Mouse (Mus musculus) G1E (cell line): ENCODE measurements around the gene Galnt5. TPM values are rescaled to one million over a fixed set of nuclear protein-coding genes. Genes with fewer than 3 reads are reported as not detected.

Experiments used
- ATAC-seq: 2 replicates; pipeline ENCODE4 v1.8.0; 2016; ENCODE audit warnings: mild to moderate bottlenecking; ENCODE audit not compliant: insufficient number of reproducible peaks, poor library complexity, low FRiP score, severe bottlenecking; ENCODE audit errors: extremely low read depth
- DNase-seq: peaks from one replicate; pipeline ENCODE4 v3.0.0; 2012; ENCODE audit warnings: low spot score
- H3K27me3 ChIP-seq: 2 replicates; pipeline ENCODE4 v1.6.1; 2012; ENCODE audit warnings: mild to moderate bottlenecking, low read length, inconsistent platforms; ENCODE audit not compliant: insufficient read depth
- H3K36me3 ChIP-seq: replicated peaks from 2 replicates; pipeline ENCODE3; 2012; ENCODE audit warnings: mild to moderate bottlenecking, inconsistent platforms
- H3K4me1 ChIP-seq: 2 replicates; pipeline ENCODE4 v1.6.1; 2012; ENCODE audit warnings: low read depth, low read length, inconsistent platforms, mixed read lengths; ENCODE audit not compliant: insufficient read depth
- H3K4me3 ChIP-seq: 2 replicates; pipeline ENCODE4 v1.5.1; 2012; ENCODE audit warnings: low read depth, mild to moderate bottlenecking, inconsistent platforms, low read length, moderate library complexity, mixed read lengths
- H3K9me3 ChIP-seq: replicated peaks from 2 replicates; pipeline ENCODE4 v1.6.1; 2012; ENCODE audit warnings: inconsistent platforms
- CTCF ChIP-seq: IDR thresholded peaks from 2 replicates; pipeline ENCODE4 v1.5.1; 2012; ENCODE audit warnings: low read depth, low read length, inconsistent platforms, mixed read lengths
- GATA1 ChIP-seq: IDR thresholded peaks from 2 replicates; pipeline ENCODE4 v1.6.1; 2012; ENCODE audit warnings: borderline replicate concordance, low read length, inconsistent platforms, mixed read lengths
- GATA2 ChIP-seq: IDR thresholded peaks from 2 replicates; pipeline ENCODE4 v1.6.1; 2012; ENCODE audit warnings: low read depth, low read length, inconsistent platforms, borderline replicate concordance
- POLR2AphosphoS5 ChIP-seq: IDR thresholded peaks from 2 replicates; pipeline ENCODE4 v1.6.1; 2012; ENCODE audit warnings: low read depth, low read length, inconsistent platforms; ENCODE audit not compliant: insufficient replicate concordance
- TAL1 ChIP-seq: conservative IDR thresholded peaks from 2 replicates; pipeline ENCODE4 v1.6.1; 2012; ENCODE audit warnings: low read depth, low read length, inconsistent platforms, mixed read lengths
- polyA plus RNA-seq: library from polyadenylated mRNA; stranded (reverse); fragments of >175 nt; gene quantifications from 2 replicates; pipeline ENCODE4 v1.2.3, GENCODE M21; 2012
- total RNA-seq, 2 experiments: library from RNA; stranded (forward) in 1 of 2; stranded (reverse) in 1 of 2; fragments of 200-1000 nt in 1 of 2; fragments of >200 nt in 1 of 2; fragmentation: Nextera tagmentation in 1 of 2; gene quantifications; 2 replicates each; pipeline ENCODE4 v1.2.3; 2014 to 2017

Gene Galnt5
- total RNA-seq (2014; fragmentation: Nextera tagmentation) (not detected in 2 replicates), total RNA-seq (2017) (not detected in 2 replicates), polyA plus RNA-seq (not detected in 2 replicates)

- TF ChIP-seq POLR2AphosphoS5 (no peak), CTCF (no peak), GATA2 (no peak), TAL1 (no peak), GATA1 (no peak)
- no peak for ATAC-seq
- H3K4me3 ChIP-seq, result no peak within 1 kb of the TSS
Measured at GRCm38 (mm10) chr2:57997752-57998430, at the start of gene Galnt5. Gene Galnt5 (plus strand): TSS chr2:57997884.

GRCm38 (mm10) chr2:57951620-57952019, 46.1 kb upstream of the Galnt5 start:
- ATAC-seq, result no peak
- Histone ChIP-seq H3K4me1 (no peaks in the 10 kb centered on the region), H3K4me3 (no peak overlapping the region), H3K9me3 (0 out of 2 replicates have a peak, but pooled peaks cover 2% of the 10 kb centered on the region), H3K27me3 (no peaks in the 10 kb centered on the region), H3K36me3 (no peaks in the 10 kb centered on the region)
- DNase-seq, result no peak
- TF ChIP-seq GATA2 (no peak), POLR2AphosphoS5 (no peak), TAL1 (no peak)

More at GRCm38 (mm10) chr2:57997752-57998430, at the start of gene Galnt5:
- no peaks in the 10 kb centered on the region for H3K36me3 ChIP-seq
- H3K27me3 ChIP-seq, result no peaks in the 10 kb centered on the region
- DNase-seq, result no peak
- no peaks in the 10 kb centered on the region for H3K4me1 ChIP-seq
- peaks cover 12% of the 10 kb centered on the region for H3K9me3 ChIP-seq

GRCm38 (mm10) chr2:57960786-57961185, 36.9 kb upstream of the Galnt5 start:
- no peaks in the 10 kb centered on the region for H3K36me3 ChIP-seq
- ATAC-seq (no peak), DNase-seq (no peak)
- no peak overlapping the region for H3K4me3 ChIP-seq
- no peak for TF ChIP-seq GATA2
- 0 out of 2 replicates have a peak, but pooled peaks cover 2% of the 10 kb centered on the region for H3K9me3 ChIP-seq
- no peaks in the 10 kb centered on the region for H3K4me1 ChIP-seq
- H3K27me3 ChIP-seq, result no peaks in the 10 kb centered on the region

GRCm38 (mm10) chr2:57982248-57982647, 15.4 kb upstream of the Galnt5 start:
- TF ChIP-seq GATA1 (no peak), CTCF (no peak), TAL1 (no peak), POLR2AphosphoS5 (no peak), GATA2 (no peak)
- DNase-seq (no peak), ATAC-seq (no peak)
- H3K27me3 ChIP-seq, result no peaks in the 10 kb centered on the region
- H3K36me3 ChIP-seq, result no peaks in the 10 kb centered on the region
- no peaks in the 10 kb centered on the region for H3K4me1 ChIP-seq
- H3K4me3 ChIP-seq, result no peak overlapping the region
- no peaks in the 10 kb centered on the region for H3K9me3 ChIP-seq

- no peaks in the 10 kb centered on the region; the same call in 1 of the 2 replicates for H3K9me3 ChIP-seq
- no peak overlapping the region for H3K4me3 ChIP-seq
- H3K27me3 ChIP-seq, result no peaks in the 10 kb centered on the region
- H3K4me1 ChIP-seq, result no peaks in the 10 kb centered on the region
- ATAC-seq (no peak), DNase-seq (no peak)
- no peak for TF ChIP-seq POLR2AphosphoS5
- no peaks in the 10 kb centered on the region for H3K36me3 ChIP-seq
Measured at GRCm38 (mm10) chr2:57991084-57991483, 6.6 kb upstream of the Galnt5 start.

- no peaks in the 10 kb centered on the region for H3K27me3 ChIP-seq
- peaks cover 17% of the 10 kb centered on the region for H3K9me3 ChIP-seq
- DNase-seq (no peak), ATAC-seq (no peak)
- TF ChIP-seq CTCF (no peak), GATA1 (no peak), TAL1 (no peak), POLR2AphosphoS5 (no peak), GATA2 (no peak)
- H3K4me3 ChIP-seq, result no peak overlapping the region
- H3K4me1 ChIP-seq, result no peaks in the 10 kb centered on the region
- H3K36me3 ChIP-seq, result no peaks in the 10 kb centered on the region
Measured at GRCm38 (mm10) chr2:58001497-58001896, 3.8 kb downstream of the Galnt5 start.

GRCm38 (mm10) chr2:58007081-58007480, 9.4 kb downstream of the Galnt5 start:
- DNase-seq, result no peak
- TF ChIP-seq CTCF (no peak), POLR2AphosphoS5 (no peak), GATA2 (no peak), GATA1 (no peak), TAL1 (no peak)
- no peaks in the 10 kb centered on the region for H3K4me1 ChIP-seq
- H3K9me3 ChIP-seq, result peaks cover 5% of the 10 kb centered on the region
- H3K4me3 ChIP-seq, result no peak overlapping the region
- ATAC-seq, result no peak
- H3K27me3 ChIP-seq, result no peaks in the 10 kb centered on the region
- no peaks in the 10 kb centered on the region for H3K36me3 ChIP-seq
